Mouse (Mus musculus): ENCODE data around the gene Atoh1. TPM values are rescaled to one million over a fixed set of nuclear protein-coding genes. Genes with fewer than 3 reads are reported as not detected.

Gene Atoh1
- polyA plus RNA-seq, 1 experiment from 2014 or later, result 0.21 TPM

- no peak for ATAC-seq (ENCODE audit: low read depth)
Observed at GRCm38 (mm10) chr6:64763901-64764300, 35.0 kb downstream of the Atoh1 start.

GRCm38 (mm10) chr6:64773430-64773829 is 44.5 kb downstream of the Atoh1 start:
- Histone ChIP-seq H3K36me3 (ENCODE audit: control insufficient read depth, insufficient read depth, low read length) (no peaks in the 10 kb centered on the region), H3K4me1 (ENCODE audit: control insufficient read depth, insufficient read depth, low read length) (no peaks in the 10 kb centered on the region), H3K4me3 (ENCODE audit: low read depth, low read length) (no peak overlapping the region), H3K4me2 (ENCODE audit: low read depth, low read length) (no peak overlapping the region), H3K9me3 (ENCODE audit: control insufficient read depth, low read length) (no peaks in the 10 kb centered on the region), H3K9ac (replicated peaks; ENCODE audit: low read depth, low read length) (no peak overlapping the region), H3K27ac (ENCODE audit: low read depth, low read length) (no peak overlapping the region), H3K27me3 (ENCODE audit: control insufficient read depth, insufficient read depth, low read length) (no peaks in the 10 kb centered on the region)
- ATAC-seq (ENCODE audit: low read depth), result no peak
- 4% methylated on average over 7 of the region's 7 CpGs for WGBS

More at GRCm38 (mm10) chr6:64763901-64764300, 35.0 kb downstream of the Atoh1 start:
- Histone ChIP-seq H3K4me1 (ENCODE audit: control insufficient read depth, insufficient read depth, low read length) (no peaks in the 10 kb centered on the region), H3K27ac (ENCODE audit: low read depth, low read length) (no peak overlapping the region), H3K9ac (replicated peaks; ENCODE audit: low read depth, low read length) (no peak overlapping the region), H3K4me3 (ENCODE audit: low read depth, low read length) (no peak overlapping the region), H3K36me3 (ENCODE audit: control insufficient read depth, insufficient read depth, low read length) (no peaks in the 10 kb centered on the region), H3K4me2 (ENCODE audit: low read depth, low read length) (no peak overlapping the region), H3K9me3 (ENCODE audit: control insufficient read depth, low read length) (no peaks in the 10 kb centered on the region), H3K27me3 (ENCODE audit: control insufficient read depth, insufficient read depth, low read length) (no peaks in the 10 kb centered on the region)
- WGBS, result 8% methylated on average over 8 of the region's 8 CpGs

Measured in neural tube, embryonic 14.5 days (tissue).